Mouse (Mus musculus): ENCODE results near the gene B3glct. TPM values are rescaled to one million over a fixed set of nuclear protein-coding genes. Genes with fewer than 3 reads are reported as not detected.

Gene B3glct
- polyA plus RNA-seq, 1 experiment from 2014 or later: 11.9 TPM

GRCm38 (mm10) chr5:149649499-149650178, 28.4 kb upstream of the B3glct start:
- H3K27ac ChIP-seq: peak overlapping the region; percentile 66
- H3K36me3 ChIP-seq: no peaks in the 10 kb centered on the region
- no peaks in the 10 kb centered on the region for H3K27me3 ChIP-seq (ENCODE audit: insufficient read depth, poor library complexity, severe bottlenecking)
- WGBS: 85% methylated on average over 14 of the region's 14 CpGs
- DNase-seq (ENCODE audit: low spot score): no peak
- no peak overlapping the region for H3K4me3 ChIP-seq
- H3K9me3 ChIP-seq: no peaks in the 10 kb centered on the region
- H3K4me1 ChIP-seq (replicated peaks): peaks cover 8% of the 10 kb centered on the region

- Histone ChIP-seq H3K36me3 (no peaks in the 10 kb centered on the region), H3K4me1 (replicated peaks) (peaks cover 8% of the 10 kb centered on the region), H3K27ac (peak overlapping the region; percentile 66), H3K9me3 (no peaks in the 10 kb centered on the region), H3K27me3 (ENCODE audit: insufficient read depth, poor library complexity, severe bottlenecking) (no peaks in the 10 kb centered on the region), H3K4me3 (no peak overlapping the region)
- WGBS: 73% methylated on average over 4 of the region's 4 CpGs
- DNase-seq (ENCODE audit: low spot score): no peak
Observed at GRCm38 (mm10) chr5:149650179-149650553, 27.9 kb upstream of the B3glct start.

GRCm38 (mm10) chr5:149655636-149656035, 22.4 kb upstream of the B3glct start:
- Histone ChIP-seq H3K4me3 (no peak overlapping the region), H3K4me1 (replicated peaks) (0 out of 2 replicates have a peak, but pooled peaks cover 10% of the 10 kb centered on the region), H3K36me3 (no peaks in the 10 kb centered on the region), H3K27ac (no peak overlapping the region), H3K9me3 (no peaks in the 10 kb centered on the region), H3K27me3 (ENCODE audit: insufficient read depth, poor library complexity, severe bottlenecking) (no peaks in the 10 kb centered on the region)
- 94% methylated on average over 9 of the region's 9 CpGs for WGBS
- DNase-seq (ENCODE audit: low spot score): no peak

GRCm38 (mm10) chr5:149658022-149658421, 20.0 kb upstream of the B3glct start:
- no peak overlapping the region for H3K27ac ChIP-seq
- no peaks in the 10 kb centered on the region for H3K27me3 ChIP-seq (ENCODE audit: insufficient read depth, poor library complexity, severe bottlenecking)
- H3K9me3 ChIP-seq: peaks cover 5% of the 10 kb centered on the region; the same call in 1 of the 2 replicates
- no peak overlapping the region for H3K4me3 ChIP-seq
- WGBS: 59% methylated on average over 3 of the region's 3 CpGs
- H3K4me1 ChIP-seq (replicated peaks): 0 out of 2 replicates have a peak, but pooled peaks cover 10% of the 10 kb centered on the region
- H3K36me3 ChIP-seq: no peaks in the 10 kb centered on the region
- no peak for DNase-seq (ENCODE audit: low spot score)

- Histone ChIP-seq H3K4me1 (replicated peaks) (0 out of 2 replicates have a peak, but pooled peaks cover 10% of the 10 kb centered on the region), H3K4me3 (no peak overlapping the region), H3K27ac (no peak overlapping the region), H3K27me3 (ENCODE audit: insufficient read depth, poor library complexity, severe bottlenecking) (no peaks in the 10 kb centered on the region), H3K9me3 (peaks cover 5% of the 10 kb centered on the region; the same call in 1 of the 2 replicates), H3K36me3 (no peaks in the 10 kb centered on the region)
- DNase-seq (ENCODE audit: low spot score): no peak
- WGBS: 69% methylated on average over 9 of the region's 9 CpGs
Observed at GRCm38 (mm10) chr5:149658741-149659413, 19.2 kb upstream of the B3glct start.

GRCm38 (mm10) chr5:149659414-149659780, 18.6 kb upstream of the B3glct start:
- no peaks in the 10 kb centered on the region for H3K27me3 ChIP-seq (ENCODE audit: insufficient read depth, poor library complexity, severe bottlenecking)
- no peak for DNase-seq (ENCODE audit: low spot score)
- peaks cover 5% of the 10 kb centered on the region; the same call in 1 of the 2 replicates for H3K9me3 ChIP-seq
- H3K27ac ChIP-seq: no peak overlapping the region
- 0 out of 2 replicates have a peak, but pooled peaks cover 10% of the 10 kb centered on the region for H3K4me1 ChIP-seq (replicated peaks)
- 71% methylated on average over 9 of the region's 9 CpGs for WGBS
- no peaks in the 10 kb centered on the region for H3K36me3 ChIP-seq
- no peak overlapping the region for H3K4me3 ChIP-seq

GRCm38 (mm10) chr5:149661428-149661827, 16.6 kb upstream of the B3glct start:
- no peak for DNase-seq (ENCODE audit: low spot score)
- Histone ChIP-seq H3K4me3 (no peak overlapping the region), H3K4me1 (replicated peaks) (0 out of 2 replicates have a peak, but pooled peaks cover 10% of the 10 kb centered on the region), H3K27me3 (ENCODE audit: insufficient read depth, poor library complexity, severe bottlenecking) (no peaks in the 10 kb centered on the region), H3K36me3 (no peaks in the 10 kb centered on the region), H3K27ac (no peak overlapping the region), H3K9me3 (peaks cover 5% of the 10 kb centered on the region; the same call in 1 of the 2 replicates)
- 91% methylated on average over 6 of the region's 6 CpGs for WGBS

GRCm38 (mm10) chr5:149662980-149663379, 15.1 kb upstream of the B3glct start:
- no peak overlapping the region for H3K27ac ChIP-seq
- H3K27me3 ChIP-seq (ENCODE audit: insufficient read depth, poor library complexity, severe bottlenecking): no peaks in the 10 kb centered on the region
- H3K4me1 ChIP-seq (replicated peaks): 0 out of 2 replicates have a peak, but pooled peaks cover 10% of the 10 kb centered on the region
- no peak for DNase-seq (ENCODE audit: low spot score)
- no peak overlapping the region for H3K4me3 ChIP-seq
- H3K9me3 ChIP-seq: peaks cover 5% of the 10 kb centered on the region; the same call in 1 of the 2 replicates
- H3K36me3 ChIP-seq: no peaks in the 10 kb centered on the region
- WGBS: 91% methylated on average over 6 of the region's 6 CpGs

- WGBS: 80% methylated on average over 5 of the region's 5 CpGs
- peaks cover 5% of the 10 kb centered on the region; the same call in 1 of the 2 replicates for H3K9me3 ChIP-seq
- DNase-seq (ENCODE audit: low spot score): no peak
- no peaks in the 10 kb centered on the region for H3K27me3 ChIP-seq (ENCODE audit: insufficient read depth, poor library complexity, severe bottlenecking)
- 0 out of 2 replicates have a peak, but pooled peaks cover 9% of the 10 kb centered on the region for H3K4me1 ChIP-seq (replicated peaks)
- no peak overlapping the region for H3K4me3 ChIP-seq
- no peak overlapping the region for H3K27ac ChIP-seq
- H3K36me3 ChIP-seq: no peaks in the 10 kb centered on the region
Observed at GRCm38 (mm10) chr5:149663417-149663816, 14.6 kb upstream of the B3glct start.

GRCm38 (mm10) chr5:149677196-149677595, 834 bp upstream of the B3glct start:
- Histone ChIP-seq H3K4me1 (replicated peaks) (peaks cover 13% of the 10 kb centered on the region), H3K9me3 (no peaks in the 10 kb centered on the region), H3K27ac (no peak overlapping the region), H3K27me3 (ENCODE audit: insufficient read depth, poor library complexity, severe bottlenecking) (0 out of 2 replicates have a peak, but pooled peaks cover 3% of the 10 kb centered on the region), H3K36me3 (no peaks in the 10 kb centered on the region), H3K4me3 (no peak overlapping the region)
- WGBS: 93% methylated on average over 3 of the region's 3 CpGs
- DNase-seq (ENCODE audit: low spot score): no peak

GRCm38 (mm10) chr5:149678990-149679348, 939 bp downstream of the B3glct start:
- 0 out of 2 replicates have a peak, but pooled peaks cover 3% of the 10 kb centered on the region for H3K27me3 ChIP-seq (ENCODE audit: insufficient read depth, poor library complexity, severe bottlenecking)
- 1% methylated on average over 15 of the region's 15 CpGs for WGBS
- H3K27ac ChIP-seq: peak overlapping the region; percentile 98
- H3K4me3 ChIP-seq: peak overlapping the region; percentile 79
- no peaks in the 10 kb centered on the region for H3K9me3 ChIP-seq
- peaks cover 13% of the 10 kb centered on the region for H3K4me1 ChIP-seq (replicated peaks)
- no peaks in the 10 kb centered on the region for H3K36me3 ChIP-seq
- no peak for DNase-seq (ENCODE audit: low spot score)

GRCm38 (mm10) chr5:149679362-149679761, 1.3 kb downstream of the B3glct start:
- Histone ChIP-seq H3K27ac (peak overlapping the region; percentile 98), H3K9me3 (no peaks in the 10 kb centered on the region), H3K27me3 (ENCODE audit: insufficient read depth, poor library complexity, severe bottlenecking) (0 out of 2 replicates have a peak, but pooled peaks cover 3% of the 10 kb centered on the region), H3K36me3 (no peaks in the 10 kb centered on the region), H3K4me1 (replicated peaks) (peaks cover 13% of the 10 kb centered on the region), H3K4me3 (peak overlapping the region; percentile 79)
- WGBS: 7% methylated on average over 12 of the region's 12 CpGs
- peak; percentile 30 for DNase-seq (ENCODE audit: low spot score)

- H3K9me3 ChIP-seq: no peaks in the 10 kb centered on the region
- peaks cover 13% of the 10 kb centered on the region for H3K4me1 ChIP-seq (replicated peaks)
- H3K27me3 ChIP-seq (ENCODE audit: insufficient read depth, poor library complexity, severe bottlenecking): 0 out of 2 replicates have a peak, but pooled peaks cover 3% of the 10 kb centered on the region
- no peak overlapping the region for H3K27ac ChIP-seq
- no peak overlapping the region for H3K4me3 ChIP-seq
- no peaks in the 10 kb centered on the region for H3K36me3 ChIP-seq
- no peak for DNase-seq (ENCODE audit: low spot score)
- WGBS: 76% methylated on average over 7 of the region's 7 CpGs
Observed at GRCm38 (mm10) chr5:149679886-149680285, 1.9 kb downstream of the B3glct start.

Data from hindbrain, embryonic 10.5 days (tissue).